Mouse (Mus musculus) G1E (cell line): ENCODE data around the gene Gm6685.

Experiments used
- CTCF ChIP-seq: IDR thresholded peaks from 2 replicates; pipeline ENCODE4 v1.5.1; 2012; ENCODE audit warnings: low read depth, low read length, inconsistent platforms, mixed read lengths
- GATA1 ChIP-seq: IDR thresholded peaks from 2 replicates; pipeline ENCODE4 v1.6.1; 2012; ENCODE audit warnings: borderline replicate concordance, low read length, inconsistent platforms, mixed read lengths
- POLR2AphosphoS5 ChIP-seq: IDR thresholded peaks from 2 replicates; pipeline ENCODE4 v1.6.1; 2012; ENCODE audit warnings: low read depth, low read length, inconsistent platforms; ENCODE audit not compliant: insufficient replicate concordance
- TAL1 ChIP-seq: conservative IDR thresholded peaks from 2 replicates; pipeline ENCODE4 v1.6.1; 2012; ENCODE audit warnings: low read depth, low read length, inconsistent platforms, mixed read lengths

DNA sequence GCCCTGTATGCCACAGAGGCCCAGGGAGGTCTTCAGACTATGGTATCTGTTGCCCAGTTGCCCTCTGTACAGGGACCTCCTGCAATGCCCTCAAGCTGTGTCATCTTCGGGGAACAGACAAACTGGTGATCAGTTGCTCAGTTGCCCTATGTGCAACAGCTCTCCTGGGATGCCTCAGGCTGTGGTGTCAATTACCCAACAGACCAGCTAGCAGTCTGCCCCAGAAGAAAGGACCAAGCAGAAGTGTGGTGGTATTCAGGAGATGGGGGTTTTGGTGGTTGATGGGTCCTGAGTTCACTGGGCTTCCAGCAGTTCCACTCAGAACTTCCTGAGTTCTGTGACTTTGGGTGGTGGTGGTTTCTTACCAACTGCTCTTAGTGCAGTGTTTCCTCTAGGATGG lies 11.8 kb downstream of the Gm6685 start:
- TF ChIP-seq CTCF: no peak
- TF ChIP-seq TAL1: no peak
- TF ChIP-seq GATA1: no peak
- no peak for TF ChIP-seq POLR2AphosphoS5
